ENCODE assay signal across 8 mouse cellular contexts in genomic region chr8:84775105-84775591, GRCm38 (mm10). TPM values are rescaled to one million over a fixed set of nuclear protein-coding genes. Genes with fewer than 3 reads are reported as not detected.
DNase-seq lines count a peak whose midpoint lies in the region; ATAC-seq lines count a peak whose summit lies in the region.

No protein-coding gene starts in this region.

- no peak overlapping the region for H3K4me3 ChIP-seq in midbrain, embryonic 16.5 days (ENCODE audit: low read depth, low read length)

- 8% methylated on average over 13 of the region's 13 CpGs for WGBS in midbrain, embryonic 16.5 days

- DNase-seq in frontal cortex, postnatal 10 days (ENCODE audit: low spot score in 2 of 2): no peak
- peak; percentile 11 for DNase-seq in thymus, postnatal 25 days
- DNase-seq in thymus, postnatal 4 days: no peak
- DNase-seq in frontal cortex, postnatal 36 days (ENCODE audit: low spot score in 2 of 2): no peak
- no peak for DNase-seq in urinary bladder, postnatal 14 days (ENCODE audit: low spot score)

- H3K9ac ChIP-seq in midbrain, embryonic 16.5 days (ENCODE audit: low read depth, low read length): peak overlapping the region; percentile 38; the same call in 1 of the 2 replicates

- H3K9me3 ChIP-seq in midbrain, embryonic 16.5 days (replicated peaks; ENCODE audit: control insufficient read depth, low read length, poor library complexity, severe bottlenecking): no peaks in the 10 kb centered on the region

- ATAC-seq in frontal cortex, adult (ENCODE audit: low TSS enrichment): peak; percentile 38
- ATAC-seq in hematopoietic stem cell, adult 5-6 weeks (replicated peaks in 1 of 2; ENCODE audit: insufficient read depth in 1 of 2, low FRiP score in 2 of 2, low TSS enrichment in 1 of 2, low read depth in 1 of 2, poor library complexity in 2 of 2, severe bottlenecking in 2 of 2): peak; percentile 42 to 50; a peak in 2 of 4 replicates
- peak; percentile 36; the same call in 1 of the 2 replicates for ATAC-seq in midbrain, embryonic 16.5 days

- H3K27me3 ChIP-seq in midbrain, embryonic 16.5 days (ENCODE audit: control insufficient read depth, insufficient read depth, low read depth, low read length): peaks cover 61% of the 10 kb centered on the region

- H3K27ac ChIP-seq in midbrain, embryonic 16.5 days (ENCODE audit: low read length): peak overlapping the region; percentile 85

- peak overlapping the region; percentile 22 for H3K4me2 ChIP-seq in midbrain, embryonic 16.5 days (ENCODE audit: low read length)

- H3K36me3 ChIP-seq in midbrain, embryonic 16.5 days (ENCODE audit: control insufficient read depth, insufficient read depth, low read length): no peaks in the 10 kb centered on the region

- H3K4me1 ChIP-seq in midbrain, embryonic 16.5 days (ENCODE audit: control insufficient read depth, insufficient read depth, low read length): peaks cover 29% of the 10 kb centered on the region

RNA-seq across cellular contexts. Expression of gene Nfix, which starts 25.0 kb away (rescaled TPM):
- 21.5 and 26.3 TPM in 2 replicates for total RNA-seq in hematopoietic stem cell, adult 5-6 weeks (2017)
- polyA plus RNA-seq in midbrain, embryonic 16.5 days (2015; fragmentation: Nextera tagmentation; extraction: Ambion mirVana): 44.1 and 55.4 TPM in 2 replicates

RNA-seq across cellular contexts. Expression of gene Dand5, which starts 47.5 kb away (rescaled TPM):
- 3.8 and 7.4 TPM in 2 replicates for total RNA-seq in hematopoietic stem cell, adult 5-6 weeks (2017)
- polyA plus RNA-seq in midbrain, embryonic 16.5 days (2015; fragmentation: Nextera tagmentation; extraction: Ambion mirVana): 11.7 and 12.4 TPM in 2 replicates

RNA-seq across cellular contexts. Expression of gene G430095P16Rik, which starts 52.3 kb away (rescaled TPM):
- 5.7 and 11.4 TPM in 2 replicates for total RNA-seq in hematopoietic stem cell, adult 5-6 weeks (2017)
- polyA plus RNA-seq in midbrain, embryonic 16.5 days (2015; fragmentation: Nextera tagmentation; extraction: Ambion mirVana): 0.80 and 1.1 TPM in 2 replicates

RNA-seq across cellular contexts. Expression of gene Gadd45gip1, which starts 56.2 kb away (rescaled TPM):
- total RNA-seq in hematopoietic stem cell, adult 5-6 weeks (2017): 29.8 and 38.8 TPM in 2 replicates
- 35.0 and 37.4 TPM in 2 replicates for polyA plus RNA-seq in midbrain, embryonic 16.5 days (2015; fragmentation: Nextera tagmentation; extraction: Ambion mirVana)
